ENCODE assay signal across 25 mouse cellular contexts in the genomic region with DNA sequence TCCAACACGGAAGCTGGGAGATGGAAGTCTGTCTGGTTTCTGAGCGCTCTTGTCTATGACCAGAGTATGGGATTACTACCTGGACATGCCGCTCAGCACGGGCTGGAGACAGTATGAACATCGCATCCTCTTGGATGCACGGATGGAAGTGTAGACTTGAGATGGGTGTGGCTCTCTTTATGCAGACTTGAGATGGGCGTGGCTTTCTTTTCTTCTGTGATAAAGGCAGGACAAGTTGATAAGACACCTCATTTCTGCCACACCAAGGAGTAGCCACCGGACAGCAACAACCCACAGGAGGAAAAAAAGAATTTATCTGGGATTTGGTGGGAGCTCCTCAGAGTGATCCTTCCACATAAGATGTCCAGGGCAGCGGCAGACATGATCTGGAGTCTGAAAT. TPM values are rescaled to one million over a fixed set of nuclear protein-coding genes. Genes with fewer than 3 reads are reported as not detected.
DNase-seq lines count a peak whose midpoint lies in the region; ATAC-seq lines count a peak whose summit lies in the region.
"Had no signal": no experiment of that assay in that cellular context is flagged by ENCODE, and none has a peak within 500 bp of the region (broad histone marks: within the 10 kb centered on the region; RNA-seq: fewer than 3 reads in every experiment).

No protein-coding gene starts in this region.

- DNase-seq in ES-CJ7 (ENCODE audit: low read depth, low spot score): peak; percentile 49
- peak; percentile 62 for DNase-seq in R1 (ENCODE audit: low read depth, low spot score)
- peak; percentile 59 for DNase-seq in ZHBTc4 (ENCODE audit: low read depth, low spot score)
- DNase-seq in adrenal gland, postnatal 4 days (ENCODE audit: low spot score in 2 of 2): no peak
- DNase-seq in thymus, postnatal 4 days: no peak
- no peak for DNase-seq in embryo, embryonic 9.5 days (ENCODE audit: extremely low spot score)
- DNase-seq: adrenal gland, adult 2 months; adrenal gland, adult 8-10 months; adrenal gland, postnatal 10 days; adrenal gland, postnatal 14 days; adrenal gland, postnatal 25 days; adrenal gland, postnatal 36 days; B cell, adult 2 months; cerebellum, adult 11 months; cerebellum, adult 11-12 months; cerebellum, adult 18-20 months; cerebellum, adult 2 months; cerebellum, adult 8-10 months; cerebellum, adult 9-10 months had no signal

- H3K36me3 ChIP-seq in hindbrain, embryonic 12.5 days: no peaks in the 10 kb centered on the region
- H3K36me3 ChIP-seq: G1E had no signal

- H3K9me3 ChIP-seq in hindbrain, embryonic 12.5 days (replicated peaks): no peaks in the 10 kb centered on the region

- 0 out of 2 replicates have a peak, but pooled peaks have one; percentile 25 for ATAC-seq in erythroid progenitor cell, adult 5-6 weeks (replicated peaks; ENCODE audit: low FRiP score, poor library complexity, severe bottlenecking)
- ATAC-seq in hindbrain, embryonic 12.5 days (ENCODE audit: low FRiP score): no peak
- ATAC-seq: activated CD4-positive, CD25-positive, alpha-beta regulatory T cell, adult 4 months; CD4-positive, CD25-positive, alpha-beta regulatory T cell, adult 4 months; Patski had no signal

- no peaks in the 10 kb centered on the region for H3K4me1 ChIP-seq in hindbrain, embryonic 12.5 days

- H3K27ac ChIP-seq in hindbrain, embryonic 12.5 days: no peak overlapping the region

- whole genome bisulfite sequencing in hindbrain, embryonic 12.5 days: 90% methylated on average over 9 of the region's 9 CpGs

- H3K4me2 ChIP-seq in hindbrain, embryonic 12.5 days (replicated peaks): no peak overlapping the region

- H3K9ac ChIP-seq in hindbrain, embryonic 12.5 days: no peak overlapping the region

- no peak overlapping the region for H3K4me3 ChIP-seq in hindbrain, embryonic 12.5 days

- no peaks in the 10 kb centered on the region for H3K27me3 ChIP-seq in hindbrain, embryonic 12.5 days
- H3K27me3 ChIP-seq: Patski had no signal

RNA-seq across cellular contexts. Expression of a gene that starts 22.4 kb away (rescaled TPM):
- total RNA-seq in erythroid progenitor cell, adult 5-6 weeks (2015; ENCODE audit: low replicate concordance): 57.4 and 76.8 TPM in 2 replicates
- total RNA-seq in erythroid progenitor cell, adult 5-6 weeks (2017; ENCODE audit: low replicate concordance): 37.9 and 55.8 TPM in 2 replicates
- 100 to 1,000 TPM; 168 to 169 TPM for total RNA-seq in adrenal gland, postnatal 4 days (2021)
- 263 and 312 TPM in 2 replicates for polyA plus RNA-seq in hindbrain, embryonic 12.5 days (2016; fragmentation: Nextera tagmentation; extraction: Ambion mirVana)

RNA-seq across cellular contexts. Expression of a gene that starts 22.4 kb away (rescaled TPM):
- 25.9 and 28.9 TPM in 2 replicates for total RNA-seq in erythroid progenitor cell, adult 5-6 weeks (2015; ENCODE audit: low replicate concordance)
- total RNA-seq in erythroid progenitor cell, adult 5-6 weeks (2017; ENCODE audit: low replicate concordance): 4.2 and 7.8 TPM in 2 replicates
- total RNA-seq in adrenal gland, postnatal 4 days (2021): 10 to 100 TPM; 49.1 to 50.2 TPM
- 91.8 and 101 TPM in 2 replicates for polyA plus RNA-seq in hindbrain, embryonic 12.5 days (2016; fragmentation: Nextera tagmentation; extraction: Ambion mirVana)

Comparison
In these comparisons a context has a peak if more than half of its experiments do, and no peak if none do; other contexts are left out.
1. DNase-seq: peak in ES-CJ7 (single experiment), R1 (single experiment) and ZHBTc4 (single experiment); none in adrenal gland, postnatal 4 days (0 of 2), thymus, postnatal 4 days (single experiment) and embryo, embryonic 9.5 days (single experiment).